Mouse (Mus musculus): ENCODE results near the gene Cnot10. TPM values are rescaled to one million over a fixed set of nuclear protein-coding genes. Genes with fewer than 3 reads are reported as not detected.

Cnot10 gene
- polyA plus RNA-seq, 1 experiment = 34.5 TPM

- no peak overlapping the region for H3K4me3 ChIP-seq (replicated peaks; ENCODE audit: control insufficient read depth, low read depth, low read length)
- TF ChIP-seq CTCF (IDR thresholded peaks at IDR 0.05; ENCODE audit: control insufficient read depth, insufficient read depth, low read length) (peak; percentile 17; the same call in 1 of the 2 replicates), POLR2A (IDR thresholded peaks at IDR 0.05; ENCODE audit: borderline replicate concordance, control insufficient read depth, low read depth, low read length) (no peak)
- 80% methylated on average over 5 of the region's 5 CpGs for WGBS
- no peak overlapping the region for H3K27ac ChIP-seq (ENCODE audit: control insufficient read depth, insufficient read depth, low read depth, low read length, poor library complexity)
- no peaks in the 10 kb centered on the region; the same call in 1 of the 2 replicates for H3K4me1 ChIP-seq (ENCODE audit: control insufficient read depth, insufficient read depth, low read length)
These were observed 55.0 kb downstream of the Cnot10 start for GRCm38 (mm10) chr9:114585017-114585345.

- H3K27ac ChIP-seq (ENCODE audit: control insufficient read depth, insufficient read depth, low read depth, low read length, poor library complexity) = no peak overlapping the region
These were observed 55.6 kb downstream of the Cnot10 start for GRCm38 (mm10) chr9:114584183-114585016.

GRCm38 (mm10) chr9:114583812-114584182 lies 56.2 kb downstream of the Cnot10 start:
- TF ChIP-seq CTCF (IDR thresholded peaks at IDR 0.05; ENCODE audit: control insufficient read depth, insufficient read depth, low read length) (peak; percentile 79), POLR2A (IDR thresholded peaks at IDR 0.05; ENCODE audit: borderline replicate concordance, control insufficient read depth, low read depth, low read length) (no peak)
- no peaks in the 10 kb centered on the region; the same call in 1 of the 2 replicates for H3K4me1 ChIP-seq (ENCODE audit: control insufficient read depth, insufficient read depth, low read length)
- H3K4me3 ChIP-seq (replicated peaks; ENCODE audit: control insufficient read depth, low read depth, low read length) = peak overlapping the region; percentile 31
- H3K27ac ChIP-seq (ENCODE audit: control insufficient read depth, insufficient read depth, low read depth, low read length, poor library complexity) = no peak overlapping the region
- WGBS = under 1% methylated on average over 23 of the region's 23 CpGs

More at GRCm38 (mm10) chr9:114584183-114585016, 55.6 kb downstream of the Cnot10 start:
- Histone ChIP-seq H3K4me3 (replicated peaks; ENCODE audit: control insufficient read depth, low read depth, low read length) (no peak overlapping the region), H3K4me1 (ENCODE audit: control insufficient read depth, insufficient read depth, low read length) (no peaks in the 10 kb centered on the region; the same call in 1 of the 2 replicates)
- 31% methylated on average over 31 of the region's 31 CpGs for WGBS
- TF ChIP-seq POLR2A (IDR thresholded peaks at IDR 0.05; ENCODE audit: borderline replicate concordance, control insufficient read depth, low read depth, low read length) = no peak
- TF ChIP-seq CTCF (IDR thresholded peaks at IDR 0.05; ENCODE audit: control insufficient read depth, insufficient read depth, low read length) = no peak

GRCm38 (mm10) chr9:114578646-114579045 lies 61.3 kb downstream of the Cnot10 start:
- no peak overlapping the region for H3K27ac ChIP-seq (ENCODE audit: control insufficient read depth, insufficient read depth, low read depth, low read length, poor library complexity)
- 27% methylated on average over 11 of the region's 11 CpGs for WGBS
- no peaks in the 10 kb centered on the region for H3K4me1 ChIP-seq (ENCODE audit: control insufficient read depth, insufficient read depth, low read length)
- H3K4me3 ChIP-seq (replicated peaks; ENCODE audit: control insufficient read depth, low read depth, low read length) = no peak overlapping the region
- no peak for TF ChIP-seq CTCF (IDR thresholded peaks at IDR 0.05; ENCODE audit: control insufficient read depth, insufficient read depth, low read length)
- no peak for TF ChIP-seq POLR2A (IDR thresholded peaks at IDR 0.05; ENCODE audit: borderline replicate concordance, control insufficient read depth, low read depth, low read length)

- Histone ChIP-seq H3K27ac (ENCODE audit: control insufficient read depth, insufficient read depth, low read depth, low read length, poor library complexity) (no peak overlapping the region), H3K4me1 (ENCODE audit: control insufficient read depth, insufficient read depth, low read length) (no peaks in the 10 kb centered on the region), H3K4me3 (replicated peaks; ENCODE audit: control insufficient read depth, low read depth, low read length) (no peak overlapping the region)
- WGBS = 67% methylated on average over 1 of the region's 1 CpGs
- TF ChIP-seq CTCF (IDR thresholded peaks at IDR 0.05; ENCODE audit: control insufficient read depth, insufficient read depth, low read length) (no peak), POLR2A (IDR thresholded peaks at IDR 0.05; ENCODE audit: borderline replicate concordance, control insufficient read depth, low read depth, low read length) (no peak)
These were observed 64.0 kb downstream of the Cnot10 start for GRCm38 (mm10) chr9:114576001-114576400.

- Histone ChIP-seq H3K4me1 (ENCODE audit: control insufficient read depth, insufficient read depth, low read length) (no peaks in the 10 kb centered on the region), H3K27ac (ENCODE audit: control insufficient read depth, insufficient read depth, low read depth, low read length, poor library complexity) (no peak overlapping the region), H3K4me3 (replicated peaks; ENCODE audit: control insufficient read depth, low read depth, low read length) (no peak overlapping the region)
- TF ChIP-seq CTCF (IDR thresholded peaks at IDR 0.05; ENCODE audit: control insufficient read depth, insufficient read depth, low read length) = no peak
- no peak for TF ChIP-seq POLR2A (IDR thresholded peaks at IDR 0.05; ENCODE audit: borderline replicate concordance, control insufficient read depth, low read depth, low read length)
- WGBS = 15% methylated on average over 5 of the region's 5 CpGs
These were observed 66.5 kb downstream of the Cnot10 start for GRCm38 (mm10) chr9:114573528-114573927.

- Histone ChIP-seq H3K4me1 (ENCODE audit: control insufficient read depth, insufficient read depth, low read length) (no peaks in the 10 kb centered on the region), H3K27ac (ENCODE audit: control insufficient read depth, insufficient read depth, low read depth, low read length, poor library complexity) (no peak overlapping the region), H3K4me3 (replicated peaks; ENCODE audit: control insufficient read depth, low read depth, low read length) (no peak overlapping the region)
- WGBS = 78% methylated on average over 5 of the region's 5 CpGs
- no peak for TF ChIP-seq POLR2A (IDR thresholded peaks at IDR 0.05; ENCODE audit: borderline replicate concordance, control insufficient read depth, low read depth, low read length)
- no peak for TF ChIP-seq CTCF (IDR thresholded peaks at IDR 0.05; ENCODE audit: control insufficient read depth, insufficient read depth, low read length)
These were observed 71.1 kb downstream of the Cnot10 start for GRCm38 (mm10) chr9:114568682-114569474.

- H3K4me1 ChIP-seq (ENCODE audit: control insufficient read depth, insufficient read depth, low read length) = no peaks in the 10 kb centered on the region
- TF ChIP-seq POLR2A (IDR thresholded peaks at IDR 0.05; ENCODE audit: borderline replicate concordance, control insufficient read depth, low read depth, low read length) (no peak), CTCF (IDR thresholded peaks at IDR 0.05; ENCODE audit: control insufficient read depth, insufficient read depth, low read length) (no peak)
- H3K4me3 ChIP-seq (replicated peaks; ENCODE audit: control insufficient read depth, low read depth, low read length) = no peak overlapping the region
- WGBS = 3% methylated on average over 10 of the region's 10 CpGs
- no peak overlapping the region for H3K27ac ChIP-seq (ENCODE audit: control insufficient read depth, insufficient read depth, low read depth, low read length, poor library complexity)
These were observed 75.3 kb downstream of the Cnot10 start for GRCm38 (mm10) chr9:114564667-114565066.
